Mouse (Mus musculus) forebrain, embryonic 11.5 days (tissue): ENCODE results near the gene Zfp866. TPM values are rescaled to one million over a fixed set of nuclear protein-coding genes. Genes with fewer than 3 reads are reported as not detected.

Experiments
- ATAC-seq: fragments of 200-750 bp; cut with Nextera tagmentation; replicated peaks from 2 replicates; pipeline ENCODE4 v1.8.0; 2017; ENCODE audit warnings: moderate TSS enrichment; ENCODE audit not compliant: low FRiP score
- DNase-seq: peaks from one replicate; pipeline ENCODE4 v3.0.0-alpha.2; 2017; ENCODE audit warnings: low spot score
- H3K27ac ChIP-seq: fragments of 300-500 bp; sonication (generic); 2 replicates; pipeline ENCODE4 v1.5.1; 2014; ENCODE audit warnings: low read depth, low read length
- H3K27me3 ChIP-seq: fragments of 300-500 bp; sonication (generic); 2 replicates; pipeline ENCODE4 v1.6.1; 2014; ENCODE audit warnings: mild to moderate bottlenecking, low read length, mixed read lengths; ENCODE audit not compliant: control insufficient read depth, insufficient read depth
- H3K36me3 ChIP-seq: fragments of 300-500 bp; sonication (generic); 2 replicates; pipeline ENCODE4 v1.6.1; 2014; ENCODE audit warnings: mild to moderate bottlenecking, low read length, moderate library complexity, mixed read lengths; ENCODE audit not compliant: control insufficient read depth, insufficient read depth
- H3K4me1 ChIP-seq: fragments of 300-500 bp; sonication (generic); replicated peaks from 2 replicates; pipeline ENCODE4 v1.6.1; 2014; ENCODE audit warnings: low read length, mixed read lengths; ENCODE audit not compliant: control insufficient read depth, insufficient read depth
- H3K4me2 ChIP-seq: fragments of 300-500 bp; sonication (generic); 2 replicates; pipeline ENCODE4 v1.6.1; 2014; ENCODE audit warnings: low read depth, mild to moderate bottlenecking, low read length, moderate library complexity, mixed read lengths; ENCODE audit not compliant: severe bottlenecking
- H3K4me3 ChIP-seq: fragments of 300-500 bp; sonication (generic); 2 replicates; pipeline ENCODE4 v1.5.1; 2014; ENCODE audit warnings: low read depth, low read length
- H3K9ac ChIP-seq: fragments of 300-500 bp; sonication (generic); 2 replicates; pipeline ENCODE4 v1.6.1; 2014; ENCODE audit warnings: low read length
- H3K9me3 ChIP-seq: fragments of 300-500 bp; sonication (generic); 2 replicates; pipeline ENCODE4 v1.6.1; 2016; ENCODE audit warnings: low read length, mixed read lengths; ENCODE audit not compliant: control insufficient read depth
- WGBS: fragments of 180-500 bp; shearing (Covaris S2); extraction: QIAGEN DNeasy Blood & Tissue Kit; methylation state at CpG from one replicate; pipeline ENCODE4 v1.1.7; 2014; 5-methylcytosine and 5-hydroxymethylcytosine counted together
- polyA plus RNA-seq: library from polyadenylated mRNA; unstranded; fragments of >200 nt; fragmentation: Nextera tagmentation; extraction: Ambion mirVana; gene quantifications from 2 replicates; pipeline ENCODE4 v1.2.1, GENCODE M21; 2014

Gene Zfp866
- polyA plus RNA-seq, 1 experiment from 2014 or later, result 45.0 TPM

- WGBS, result 86% methylated on average over 2 of the region's 2 CpGs
- peaks cover 3% of the 10 kb centered on the region; the same call in 1 of the 2 replicates for H3K4me1 ChIP-seq
- DNase-seq, result no peak
- H3K9ac ChIP-seq, result no peak overlapping the region
- peaks cover 12% of the 10 kb centered on the region for H3K36me3 ChIP-seq
- no peak overlapping the region for H3K4me3 ChIP-seq
- no peak for ATAC-seq
- no peaks in the 10 kb centered on the region for H3K9me3 ChIP-seq
- no peaks in the 10 kb centered on the region for H3K27me3 ChIP-seq
- H3K4me2 ChIP-seq, result no peak overlapping the region
- no peak overlapping the region for H3K27ac ChIP-seq
These were observed 18.9 kb downstream of the Zfp866 start for GRCm38 (mm10) chr8:69772106-69772505.

- no peak overlapping the region for H3K4me2 ChIP-seq
- peaks cover 3% of the 10 kb centered on the region; the same call in 1 of the 2 replicates for H3K4me1 ChIP-seq
- no peak overlapping the region for H3K4me3 ChIP-seq
- ATAC-seq, result no peak
- no peak for DNase-seq
- peaks cover 17% of the 10 kb centered on the region for H3K36me3 ChIP-seq
- WGBS, result 94% methylated on average over 9 of the region's 9 CpGs
- no peak overlapping the region for H3K27ac ChIP-seq
- H3K27me3 ChIP-seq, result no peaks in the 10 kb centered on the region
- H3K9ac ChIP-seq, result no peak overlapping the region
- peaks cover 4% of the 10 kb centered on the region; the same call in 1 of the 2 replicates for H3K9me3 ChIP-seq
These were observed 19.8 kb downstream of the Zfp866 start for GRCm38 (mm10) chr8:69771221-69771620.

GRCm38 (mm10) chr8:69761814-69762445 is 29.0 kb downstream of the Zfp866 start:
- Histone ChIP-seq H3K36me3 (peaks cover 32% of the 10 kb centered on the region), H3K4me1 (no peaks in the 10 kb centered on the region), H3K9ac (no peak overlapping the region), H3K9me3 (peaks cover 5% of the 10 kb centered on the region; the same call in 1 of the 2 replicates), H3K4me2 (no peak overlapping the region), H3K27ac (no peak overlapping the region), H3K4me3 (no peak overlapping the region), H3K27me3 (no peaks in the 10 kb centered on the region)
- DNase-seq, result no peak
- no peak for ATAC-seq
- 88% methylated on average over 4 of the region's 4 CpGs for WGBS

- no peaks in the 10 kb centered on the region for H3K4me1 ChIP-seq
- H3K4me3 ChIP-seq, result no peak overlapping the region
- peaks cover 7% of the 10 kb centered on the region for H3K36me3 ChIP-seq
- no peak overlapping the region for H3K4me2 ChIP-seq
- H3K9ac ChIP-seq, result no peak overlapping the region
- no peak for DNase-seq
- H3K9me3 ChIP-seq, result no peaks in the 10 kb centered on the region
- no peaks in the 10 kb centered on the region for H3K27me3 ChIP-seq
- H3K27ac ChIP-seq, result no peak overlapping the region
- WGBS, result 96% methylated on average over 5 of the region's 5 CpGs
- ATAC-seq, result no peak
These were observed 32.7 kb downstream of the Zfp866 start for GRCm38 (mm10) chr8:69758316-69758715.

- no peak overlapping the region for H3K9ac ChIP-seq
- H3K4me1 ChIP-seq, result 0 out of 2 replicates have a peak, but pooled peaks cover 2% of the 10 kb centered on the region
- no peak for ATAC-seq
- DNase-seq, result no peak
- H3K9me3 ChIP-seq, result no peaks in the 10 kb centered on the region
- no peaks in the 10 kb centered on the region; the same call in 1 of the 2 replicates for H3K36me3 ChIP-seq
- no peaks in the 10 kb centered on the region for H3K27me3 ChIP-seq
- no peak overlapping the region for H3K4me2 ChIP-seq
- no peak overlapping the region for H3K27ac ChIP-seq
- no peak overlapping the region for H3K4me3 ChIP-seq
- 83% methylated on average over 2 of the region's 2 CpGs for WGBS
These were observed 38.5 kb downstream of the Zfp866 start for GRCm38 (mm10) chr8:69752437-69752836.

- Histone ChIP-seq H3K4me3 (peak within 1 kb of the TSS; percentile 68), H3K36me3 (no peaks in the 10 kb centered on the region), H3K27ac (peak within 1 kb of the TSS; percentile 96), H3K4me1 (0 out of 2 replicates have a peak, but pooled peaks cover 2% of the 10 kb centered on the region), H3K27me3 (no peaks in the 10 kb centered on the region), H3K4me2 (peak within 1 kb of the TSS; percentile 49), H3K9ac (peak within 1 kb of the TSS; percentile 90), H3K9me3 (no peaks in the 10 kb centered on the region)
- ATAC-seq (peak; percentile 98), DNase-seq (peak; percentile 96)
- WGBS, result 3% methylated on average over 48 of the region's 48 CpGs
These were observed 41.2 kb downstream of the Zfp866 start, which contains the start of gene Zfp963 for GRCm38 (mm10) chr8:69749544-69750454. TSS of gene Zfp963 (minus strand) at chr8:69749970.

- no peak for ATAC-seq
- WGBS, result 85% methylated on average over 2 of the region's 2 CpGs
- no peaks in the 10 kb centered on the region for H3K4me1 ChIP-seq
These were observed 49.7 kb downstream of the Zfp866 start for GRCm38 (mm10) chr8:69741231-69741630.

GRCm38 (mm10) chr8:69740763-69741162 is 50.2 kb downstream of the Zfp866 start:
- Histone ChIP-seq H3K36me3 (no peaks in the 10 kb centered on the region), H3K9ac (no peak overlapping the region), H3K9me3 (no peaks in the 10 kb centered on the region), H3K4me2 (no peak overlapping the region), H3K4me3 (no peak overlapping the region), H3K27ac (no peak overlapping the region), H3K4me1 (no peaks in the 10 kb centered on the region), H3K27me3 (no peaks in the 10 kb centered on the region)
- DNase-seq (no peak), ATAC-seq (no peak)
- 90% methylated on average over 6 of the region's 6 CpGs for WGBS

More at GRCm38 (mm10) chr8:69741231-69741630, 49.7 kb downstream of the Zfp866 start:
- Histone ChIP-seq H3K9me3 (no peaks in the 10 kb centered on the region), H3K27me3 (no peaks in the 10 kb centered on the region), H3K9ac (no peak overlapping the region), H3K36me3 (no peaks in the 10 kb centered on the region), H3K4me2 (no peak overlapping the region), H3K27ac (no peak overlapping the region), H3K4me3 (no peak overlapping the region)
- no peak for DNase-seq
